Mouse (Mus musculus): Measurements from ENCODE around the gene Gjd2.

The Gjd2 gene

GRCm38 (mm10) chr2:114012749-114013211 lies 639 bp downstream of the Gjd2 start:
- DNase-seq (ENCODE audit: extremely low spot score): peak; percentile 12

GRCm38 (mm10) chr2:114011838-114012237 lies 1.6 kb downstream of the Gjd2 start:
- peak; percentile 59 for DNase-seq (ENCODE audit: extremely low spot score)

GRCm38 (mm10) chr2:114008321-114008720 lies 5.1 kb downstream of the Gjd2 start:
- DNase-seq (ENCODE audit: extremely low spot score): no peak

- DNase-seq (ENCODE audit: extremely low spot score): no peak
These were observed 15.9 kb downstream of the Gjd2 start for GRCm38 (mm10) chr2:113997484-113997883.

- DNase-seq (ENCODE audit: extremely low spot score): no peak
These were observed 16.5 kb downstream of the Gjd2 start for GRCm38 (mm10) chr2:113996930-113997329.

GRCm38 (mm10) chr2:113984890-113985289 lies 28.5 kb downstream of the Gjd2 start:
- no peak for DNase-seq (ENCODE audit: extremely low spot score)

GRCm38 (mm10) chr2:113980664-113981063 lies 32.8 kb downstream of the Gjd2 start:
- no peak for DNase-seq (ENCODE audit: extremely low spot score)

GRCm38 (mm10) chr2:113978151-113978771 lies 35.2 kb downstream of the Gjd2 start:
- no peak for DNase-seq (ENCODE audit: extremely low spot score)

GRCm38 (mm10) chr2:113973950-113974349 lies 39.5 kb downstream of the Gjd2 start:
- no peak for DNase-seq (ENCODE audit: extremely low spot score)

- DNase-seq (ENCODE audit: extremely low spot score): no peak
These were observed 47.0 kb downstream of the Gjd2 start for GRCm38 (mm10) chr2:113966421-113966820.

All from embryo, embryonic 9.5 days (tissue).